Mouse (Mus musculus): Measurements from ENCODE around the gene Theg. TPM values are rescaled to one million over a fixed set of nuclear protein-coding genes. Genes with fewer than 3 reads are reported as not detected.

Theg gene
- polyA plus RNA-seq, 1 experiment from 2014 or later = 0.37 TPM

DNA sequence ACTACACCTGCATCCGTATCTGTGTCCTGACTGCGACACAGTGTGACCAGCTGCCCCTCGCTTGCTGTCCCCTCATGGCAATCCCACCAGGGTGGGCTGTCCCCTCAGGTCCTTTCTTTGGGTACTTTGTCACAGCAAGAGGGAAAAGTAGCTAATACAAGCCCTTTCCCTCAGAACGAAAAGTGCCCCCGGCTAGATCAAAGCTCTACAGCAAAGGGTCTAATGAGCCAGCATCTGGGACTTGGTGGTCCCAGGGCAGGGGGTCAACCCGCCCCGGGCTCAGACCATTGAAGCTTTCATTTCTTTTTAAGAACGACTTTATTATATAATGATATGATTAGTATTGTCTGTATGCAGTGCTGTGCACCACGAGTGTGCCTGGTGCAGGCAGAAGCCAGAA lies 8.9 kb downstream of the Theg start:
- H3K4me3 ChIP-seq (replicated peaks) = no peak overlapping the region
- 61% methylated on average over 9 of the region's 9 CpGs for WGBS
- H3K27ac ChIP-seq (replicated peaks) = no peak overlapping the region
- no peaks in the 10 kb centered on the region for H3K9me3 ChIP-seq (replicated peaks)
- H3K27me3 ChIP-seq (replicated peaks) = no peaks in the 10 kb centered on the region
- H3K4me2 ChIP-seq = no peak overlapping the region
- H3K36me3 ChIP-seq = no peaks in the 10 kb centered on the region
- no peak for ATAC-seq (ENCODE audit: low FRiP score)
- H3K9ac ChIP-seq (replicated peaks) = no peak overlapping the region
- H3K4me1 ChIP-seq = no peaks in the 10 kb centered on the region

DNA sequence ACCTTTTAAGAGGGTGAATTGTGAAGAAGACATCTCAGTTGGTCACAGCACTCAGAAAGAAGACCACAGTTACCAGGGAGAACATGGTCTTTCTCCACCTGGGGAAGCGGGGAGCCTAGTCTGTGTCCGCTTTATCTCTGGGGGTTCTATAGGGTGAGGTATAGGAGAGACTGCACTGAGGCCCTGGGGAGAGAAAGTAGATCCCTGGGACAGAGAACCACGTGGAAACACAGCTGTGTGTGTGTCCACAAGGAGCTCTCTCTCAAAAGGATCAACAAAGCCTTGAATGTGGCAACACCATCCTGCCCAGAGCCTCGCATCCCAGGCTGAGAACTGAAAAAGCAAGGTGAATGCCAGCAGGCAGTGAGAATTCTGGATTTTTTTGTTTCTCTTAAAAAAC lies 9.8 kb downstream of the Theg start:
- 75% methylated on average over 4 of the region's 4 CpGs for WGBS
- Histone ChIP-seq H3K9ac (replicated peaks) (no peak overlapping the region), H3K4me3 (replicated peaks) (no peak overlapping the region), H3K27ac (replicated peaks) (no peak overlapping the region), H3K4me2 (no peak overlapping the region), H3K27me3 (replicated peaks) (no peaks in the 10 kb centered on the region), H3K4me1 (no peaks in the 10 kb centered on the region), H3K9me3 (replicated peaks) (no peaks in the 10 kb centered on the region), H3K36me3 (no peaks in the 10 kb centered on the region)
- no peak for ATAC-seq (ENCODE audit: low FRiP score)

DNA sequence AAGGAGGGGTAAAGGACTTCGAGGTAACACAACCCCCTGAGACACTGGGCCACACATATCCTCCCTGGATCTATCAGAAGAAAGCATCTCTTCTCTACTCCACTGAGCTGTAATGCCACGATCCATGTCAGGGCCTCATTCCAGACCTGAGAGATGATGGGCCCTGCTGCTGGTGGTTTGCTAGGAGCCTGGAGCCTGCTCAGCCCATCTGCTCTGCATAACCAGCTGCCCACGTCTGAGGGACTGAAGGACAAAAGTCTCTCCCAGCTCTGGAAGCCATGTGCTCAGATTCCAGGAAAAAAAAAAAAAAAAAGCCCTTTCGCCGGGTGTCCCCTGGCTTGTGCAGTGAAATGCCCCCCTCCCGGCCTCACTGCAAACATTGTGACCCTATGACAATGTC lies 11.4 kb downstream of the Theg start:
- 81% methylated on average over 6 of the region's 6 CpGs for WGBS
- no peak overlapping the region for H3K27ac ChIP-seq (replicated peaks)

DNA sequence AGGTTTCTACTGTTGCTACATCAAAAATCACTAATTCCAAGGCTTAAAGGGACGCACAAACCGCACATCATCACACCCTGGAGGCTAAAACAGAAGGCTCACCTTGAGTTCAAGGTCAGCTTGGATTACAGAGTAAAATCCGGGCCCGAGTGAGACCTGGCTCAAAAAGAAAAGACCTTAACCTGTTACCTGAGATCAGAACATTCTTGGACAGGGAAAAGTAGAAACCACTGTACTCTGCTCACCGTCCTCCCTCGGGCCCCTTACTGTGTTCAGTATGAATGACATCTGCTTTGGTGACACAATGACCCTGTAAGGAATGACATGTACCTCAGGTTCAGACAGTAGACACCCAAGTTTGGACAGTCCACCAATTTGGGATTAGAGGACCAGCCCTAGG lies 12.3 kb downstream of the Theg start:
- no peak overlapping the region for H3K27ac ChIP-seq (replicated peaks)
- H3K9ac ChIP-seq (replicated peaks) = no peak overlapping the region
- H3K4me1 ChIP-seq = no peaks in the 10 kb centered on the region
- H3K4me2 ChIP-seq = no peak overlapping the region
- no peaks in the 10 kb centered on the region for H3K9me3 ChIP-seq (replicated peaks)
- H3K4me3 ChIP-seq (replicated peaks) = no peak overlapping the region
- ATAC-seq (ENCODE audit: low FRiP score) = no peak
- H3K27me3 ChIP-seq (replicated peaks) = no peaks in the 10 kb centered on the region
- 94% methylated on average over 6 of the region's 6 CpGs for WGBS
- H3K36me3 ChIP-seq = no peaks in the 10 kb centered on the region

More for the DNA sequence above, 11.4 kb downstream of the Theg start:
- no peak overlapping the region for H3K9ac ChIP-seq (replicated peaks)
- no peak overlapping the region for H3K4me3 ChIP-seq (replicated peaks)
- no peaks in the 10 kb centered on the region for H3K36me3 ChIP-seq
- H3K4me1 ChIP-seq = no peaks in the 10 kb centered on the region
- no peaks in the 10 kb centered on the region for H3K9me3 ChIP-seq (replicated peaks)
- H3K4me2 ChIP-seq = no peak overlapping the region
- no peaks in the 10 kb centered on the region for H3K27me3 ChIP-seq (replicated peaks)
- ATAC-seq (ENCODE audit: low FRiP score) = no peak

DNA sequence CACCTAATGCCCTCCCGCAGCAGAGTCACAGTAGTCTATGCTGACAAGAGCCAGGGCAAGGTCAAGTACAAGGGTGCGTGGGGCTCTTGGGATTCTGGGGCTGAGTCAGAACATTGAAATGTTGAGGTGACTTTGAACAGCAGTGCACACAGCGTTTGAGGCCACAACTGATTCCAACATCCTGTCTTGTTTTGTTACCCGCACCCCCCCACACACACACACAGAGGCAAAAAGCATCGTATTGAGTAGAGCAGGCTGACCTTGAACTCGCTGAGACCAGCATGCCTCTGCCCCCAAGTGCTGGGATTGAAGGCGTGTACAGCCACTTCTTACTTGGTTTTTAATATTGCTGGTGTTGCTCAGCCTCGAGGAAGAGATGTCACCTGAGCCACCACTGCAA lies 12.8 kb downstream of the Theg start:
- no peak overlapping the region for H3K27ac ChIP-seq (replicated peaks)
- H3K9me3 ChIP-seq (replicated peaks) = no peaks in the 10 kb centered on the region
- H3K9ac ChIP-seq (replicated peaks) = no peak overlapping the region
- H3K4me3 ChIP-seq (replicated peaks) = no peak overlapping the region
- no peaks in the 10 kb centered on the region for H3K27me3 ChIP-seq (replicated peaks)
- ATAC-seq (ENCODE audit: low FRiP score) = no peak
- no peaks in the 10 kb centered on the region for H3K4me1 ChIP-seq
- H3K4me2 ChIP-seq = no peak overlapping the region
- WGBS = 89% methylated on average over 8 of the region's 8 CpGs
- no peaks in the 10 kb centered on the region for H3K36me3 ChIP-seq

DNA sequence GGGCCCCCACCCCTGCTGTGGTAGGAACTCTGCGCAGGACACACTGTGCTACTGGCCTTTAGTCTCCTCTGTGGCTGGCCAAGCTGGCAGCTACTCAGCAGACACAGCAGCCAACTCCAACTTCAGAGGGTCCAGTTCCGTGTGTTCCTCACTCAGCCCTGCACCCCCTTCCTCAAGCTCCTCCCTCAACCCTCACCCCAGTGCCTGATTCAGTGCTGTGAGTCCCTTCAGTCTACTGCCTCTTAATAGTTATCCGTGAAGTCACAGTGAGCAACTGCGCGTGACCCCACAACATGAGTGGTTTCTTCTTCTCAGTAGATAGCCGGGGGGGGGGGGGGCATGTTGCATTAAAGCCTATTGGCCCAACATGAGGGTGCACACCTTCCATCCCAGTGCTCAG lies 13.5 kb downstream of the Theg start:
- Histone ChIP-seq H3K27ac (replicated peaks) (no peak overlapping the region), H3K4me3 (replicated peaks) (no peak overlapping the region), H3K9me3 (replicated peaks) (no peaks in the 10 kb centered on the region), H3K4me2 (no peak overlapping the region), H3K9ac (replicated peaks) (no peak overlapping the region), H3K4me1 (no peaks in the 10 kb centered on the region), H3K36me3 (no peaks in the 10 kb centered on the region), H3K27me3 (replicated peaks) (no peaks in the 10 kb centered on the region)
- ATAC-seq (ENCODE audit: low FRiP score) = no peak
- 80% methylated on average over 6 of the region's 6 CpGs for WGBS

DNA sequence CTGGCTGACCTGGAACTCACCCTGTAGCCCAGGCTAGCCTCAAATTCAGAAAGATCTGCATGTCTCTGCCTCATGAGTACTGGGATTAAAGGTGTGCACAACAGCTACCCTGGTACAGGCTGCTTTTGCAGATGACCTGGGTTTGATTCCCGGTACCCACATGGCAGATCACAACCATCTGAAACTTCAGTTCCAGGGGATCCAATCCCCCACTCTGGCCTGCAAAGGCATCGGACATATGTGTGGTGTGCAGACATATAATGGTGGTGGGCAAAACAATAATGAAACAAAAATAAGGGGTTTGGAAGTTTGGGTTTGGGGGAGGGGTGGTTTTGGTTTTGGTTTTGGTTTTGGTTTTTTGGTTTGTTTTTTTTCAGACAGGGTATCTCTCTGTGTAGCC lies 15.8 kb downstream of the Theg start:
- H3K4me2 ChIP-seq = no peak overlapping the region
- no peak overlapping the region for H3K4me3 ChIP-seq (replicated peaks)
- H3K36me3 ChIP-seq = no peaks in the 10 kb centered on the region
- H3K27ac ChIP-seq (replicated peaks) = no peak overlapping the region
- no peaks in the 10 kb centered on the region for H3K4me1 ChIP-seq
- no peaks in the 10 kb centered on the region for H3K27me3 ChIP-seq (replicated peaks)
- H3K9me3 ChIP-seq (replicated peaks) = no peaks in the 10 kb centered on the region
- no peak for ATAC-seq (ENCODE audit: low FRiP score)
- 96% methylated on average over 2 of the region's 2 CpGs for WGBS
- H3K9ac ChIP-seq (replicated peaks) = no peak overlapping the region

DNA sequence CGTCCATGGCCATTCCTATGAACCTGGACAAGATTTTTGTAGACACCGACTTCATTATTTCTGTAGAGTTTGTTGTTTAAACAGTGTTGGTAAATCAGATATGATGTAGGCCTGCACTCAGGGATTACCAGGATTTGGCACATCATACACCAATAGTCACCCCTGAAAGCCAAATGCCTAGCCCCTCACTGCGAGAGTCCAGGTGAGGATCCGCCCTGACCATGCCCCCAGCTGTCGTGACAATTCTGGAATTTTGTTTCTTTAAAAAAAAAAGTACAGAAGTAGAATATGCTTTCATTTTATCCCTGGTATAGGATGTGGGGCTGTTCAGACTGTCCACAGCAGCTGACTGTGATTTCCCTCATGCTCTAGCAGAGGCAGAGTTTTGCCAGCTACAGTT lies 17.2 kb downstream of the Theg start:
- Histone ChIP-seq H3K4me1 (no peaks in the 10 kb centered on the region), H3K9ac (replicated peaks) (no peak overlapping the region), H3K9me3 (replicated peaks) (no peaks in the 10 kb centered on the region; the same call in 1 of the 2 replicates), H3K27me3 (replicated peaks) (no peaks in the 10 kb centered on the region), H3K36me3 (no peaks in the 10 kb centered on the region), H3K27ac (replicated peaks) (no peak overlapping the region), H3K4me2 (no peak overlapping the region), H3K4me3 (replicated peaks) (no peak overlapping the region)
- ATAC-seq (ENCODE audit: low FRiP score) = no peak
- WGBS = 94% methylated on average over 5 of the region's 5 CpGs

DNA sequence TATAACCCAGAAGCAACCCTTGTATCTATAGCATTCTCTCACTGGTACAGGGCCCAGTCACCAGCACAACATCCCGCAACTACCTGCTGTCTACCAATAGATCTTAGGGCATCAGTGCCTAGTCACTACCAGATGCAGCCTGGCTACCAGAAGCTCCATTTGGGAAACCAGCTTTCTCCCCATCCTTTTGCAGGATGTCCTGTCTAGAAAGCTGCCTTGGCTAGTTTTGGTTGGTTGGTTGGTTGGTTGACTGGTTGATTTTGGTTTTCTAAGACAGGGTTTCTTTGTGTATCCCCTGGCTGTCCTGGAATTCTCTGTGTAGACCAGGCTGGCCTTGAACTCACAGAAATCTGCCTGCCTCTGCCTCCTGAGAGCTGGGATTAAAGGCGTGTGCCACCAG lies 27.4 kb downstream of the Theg start:
- no peak for ATAC-seq (ENCODE audit: low FRiP score)
- Histone ChIP-seq H3K36me3 (no peaks in the 10 kb centered on the region), H3K4me1 (peaks cover 7% of the 10 kb centered on the region), H3K9me3 (replicated peaks) (0 out of 2 replicates have a peak, but pooled peaks cover 9% of the 10 kb centered on the region), H3K27me3 (replicated peaks) (no peaks in the 10 kb centered on the region), H3K4me3 (replicated peaks) (no peak overlapping the region), H3K9ac (replicated peaks) (no peak overlapping the region), H3K27ac (replicated peaks) (no peak overlapping the region), H3K4me2 (no peak overlapping the region)
- WGBS = 90% methylated on average over 2 of the region's 2 CpGs

DNA sequence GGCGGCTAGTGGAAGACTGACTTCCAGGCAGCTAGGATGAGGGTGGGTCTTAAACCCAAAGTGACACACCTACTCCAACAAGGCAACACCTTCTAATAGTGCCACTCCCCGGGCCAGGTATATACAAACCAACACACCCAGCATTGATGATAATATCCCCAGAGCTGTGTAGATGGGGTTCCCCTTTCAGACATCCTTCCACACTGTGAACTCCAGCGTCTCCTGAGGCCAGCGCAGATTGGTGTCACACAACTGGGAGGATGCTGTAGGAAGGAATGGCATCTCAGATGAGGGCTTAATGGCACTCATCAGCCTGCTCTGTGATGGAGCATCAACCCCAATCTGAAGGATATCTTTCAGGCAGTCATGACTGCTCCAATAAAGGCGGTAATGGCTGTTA lies 29.6 kb downstream of the Theg start:
- Histone ChIP-seq H3K9me3 (replicated peaks) (0 out of 2 replicates have a peak, but pooled peaks cover 5% of the 10 kb centered on the region), H3K27me3 (replicated peaks) (no peaks in the 10 kb centered on the region), H3K9ac (replicated peaks) (no peak overlapping the region), H3K36me3 (no peaks in the 10 kb centered on the region), H3K27ac (replicated peaks) (no peak overlapping the region), H3K4me3 (replicated peaks) (no peak overlapping the region), H3K4me1 (peaks cover 25% of the 10 kb centered on the region), H3K4me2 (no peak overlapping the region)
- 98% methylated on average over 5 of the region's 5 CpGs for WGBS
- no peak for ATAC-seq (ENCODE audit: low FRiP score)

DNA sequence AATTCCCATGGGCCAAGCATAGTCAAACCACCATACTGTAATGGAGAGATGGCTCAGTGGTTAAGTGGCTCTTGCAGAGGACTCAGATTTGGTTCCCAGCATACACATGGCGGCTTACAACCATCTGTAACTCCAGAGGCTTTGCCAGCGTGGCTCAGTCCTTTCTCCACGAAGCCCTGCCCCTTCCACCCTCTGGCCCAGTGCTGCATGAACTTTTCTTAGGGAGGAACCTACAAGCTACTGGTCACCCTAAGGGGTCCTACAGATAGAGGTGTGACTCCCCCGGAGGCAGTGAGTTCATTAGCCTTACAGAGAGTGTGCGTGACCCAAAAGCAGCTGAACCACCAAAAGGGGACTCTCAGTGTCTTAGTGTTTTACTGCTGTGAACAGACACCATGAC lies 30.2 kb downstream of the Theg start:
- Histone ChIP-seq H3K9me3 (replicated peaks) (0 out of 2 replicates have a peak, but pooled peaks cover 5% of the 10 kb centered on the region), H3K36me3 (no peaks in the 10 kb centered on the region), H3K9ac (replicated peaks) (no peak overlapping the region), H3K27me3 (replicated peaks) (no peaks in the 10 kb centered on the region), H3K4me1 (peaks cover 31% of the 10 kb centered on the region), H3K4me2 (no peak overlapping the region), H3K27ac (replicated peaks) (no peak overlapping the region), H3K4me3 (replicated peaks) (no peak overlapping the region)
- WGBS = 95% methylated on average over 5 of the region's 5 CpGs
- ATAC-seq (ENCODE audit: low FRiP score) = no peak

DNA sequence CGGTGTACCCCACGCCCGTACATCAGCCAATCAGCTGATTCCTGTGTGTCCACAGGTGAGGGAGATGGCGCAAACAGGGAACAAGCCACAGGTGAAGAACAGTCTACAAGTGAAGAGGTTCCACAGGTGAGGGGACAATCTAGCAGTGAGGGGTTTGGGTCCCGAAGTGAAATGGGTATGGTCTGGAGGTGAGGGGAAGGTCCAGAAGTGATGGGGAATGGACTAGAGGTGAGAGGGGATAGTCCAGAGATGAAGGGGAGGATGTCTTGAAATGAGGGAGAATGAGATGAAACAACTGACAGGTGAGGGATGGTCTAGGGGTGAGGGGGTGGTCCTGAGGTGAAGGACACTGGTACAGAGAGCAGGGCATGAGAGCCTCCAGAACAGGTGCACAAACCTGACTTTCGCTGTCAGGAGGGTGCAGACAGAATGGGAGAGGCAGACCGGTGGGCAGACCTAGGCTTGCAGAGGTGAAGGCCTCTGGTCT lies 31.9 kb downstream of the Theg start:
- H3K36me3 ChIP-seq = peaks cover 1% of the 10 kb centered on the region; the same call in 1 of the 2 replicates
- peaks cover 31% of the 10 kb centered on the region for H3K4me1 ChIP-seq
- H3K9me3 ChIP-seq (replicated peaks) = 0 out of 2 replicates have a peak, but pooled peaks cover 5% of the 10 kb centered on the region
- ATAC-seq (ENCODE audit: low FRiP score) = no peak; the same call in 1 of the 2 replicates
- H3K27me3 ChIP-seq (replicated peaks) = no peaks in the 10 kb centered on the region
- 25% methylated on average over 7 of the region's 7 CpGs for whole genome bisulfite sequencing
- peak overlapping the region; percentile 85 for H3K4me2 ChIP-seq
- H3K9ac ChIP-seq (replicated peaks) = peak overlapping the region; percentile 78
- H3K27ac ChIP-seq (replicated peaks) = no peak overlapping the region; the same call in 1 of the 2 replicates
- H3K4me3 ChIP-seq (replicated peaks) = peak overlapping the region; percentile 83

Data from neural tube, embryonic 15.5 days (tissue).